Mouse (Mus musculus) midbrain, embryonic 15.5 days (tissue): ENCODE results near the gene Dnah3. TPM values are rescaled to one million over a fixed set of nuclear protein-coding genes. Genes with fewer than 3 reads are reported as not detected.

Source experiments
- ATAC-seq: fragments of 200-750 bp; cut with Nextera tagmentation; replicated peaks from 2 replicates; pipeline ENCODE4 v1.8.0; 2017; ENCODE audit warnings: moderate TSS enrichment
- H3K27ac ChIP-seq: fragments of 300-500 bp; sonication (generic); 2 replicates; pipeline ENCODE4 v1.5.1; 2015; ENCODE audit warnings: mild to moderate bottlenecking, inconsistent platforms
- H3K27me3 ChIP-seq: fragments of 300-500 bp; sonication (generic); replicated peaks from 2 replicates; pipeline ENCODE4 v1.6.1; 2015; ENCODE audit warnings: inconsistent platforms
- H3K36me3 ChIP-seq: fragments of 300-500 bp; sonication (generic); replicated peaks from 2 replicates; pipeline ENCODE4 v1.6.1; 2015; ENCODE audit warnings: inconsistent platforms
- H3K4me1 ChIP-seq: fragments of 300-500 bp; sonication (generic); 2 replicates; pipeline ENCODE4 v1.6.1; 2015; ENCODE audit warnings: inconsistent platforms
- H3K4me2 ChIP-seq: fragments of 300-500 bp; sonication (generic); 2 replicates; pipeline ENCODE4 v1.6.1; 2015; ENCODE audit warnings: inconsistent platforms, mild to moderate bottlenecking, moderate library complexity
- H3K4me3 ChIP-seq: fragments of 300-500 bp; sonication (generic); 2 replicates; pipeline ENCODE4 v1.5.1; 2015; ENCODE audit warnings: mild to moderate bottlenecking, inconsistent platforms
- H3K9ac ChIP-seq: fragments of 300-500 bp; sonication (generic); 2 replicates; pipeline ENCODE4 v1.6.1; 2015; ENCODE audit warnings: mild to moderate bottlenecking, inconsistent platforms
- H3K9me3 ChIP-seq: fragments of 300-500 bp; sonication (generic); 2 replicates; pipeline ENCODE4 v1.6.1; 2016; ENCODE audit warnings: inconsistent platforms
- WGBS: fragments of 180-500 bp; shearing (Covaris S2); methylation state at CpG from one replicate; pipeline ENCODE4 v1.1.7; 2015; ENCODE audit warnings: mixed read lengths; 5-methylcytosine and 5-hydroxymethylcytosine counted together
- polyA plus RNA-seq: library from polyadenylated mRNA; unstranded; fragments of >200 nt; fragmentation: Nextera tagmentation; extraction: Ambion mirVana; gene quantifications from 2 replicates; pipeline ENCODE4 v1.2.1, GENCODE M21; 2015

The Dnah3 gene
- polyA plus RNA-seq, 1 experiment from 2014 or later = 0.21 TPM

GRCm38 (mm10) chr7:120102164-120102972 lies 7.3 kb upstream of the Dnah3 start, which contains the start of gene Tmem159:
Gene Tmem159, plus strand, starts transcription at chr7:120102353.
- Histone ChIP-seq H3K4me2 (peak within 1 kb of the TSS; percentile 91), H3K36me3 (no peaks in the 10 kb centered on the region), H3K27ac (no peak within 1 kb of the TSS), H3K4me3 (peak within 1 kb of the TSS; percentile 58), H3K27me3 (peaks cover 20% of the 10 kb centered on the region), H3K9ac (peak within 1 kb of the TSS; percentile 46), H3K4me1 (peaks cover 18% of the 10 kb centered on the region), H3K9me3 (no peaks in the 10 kb centered on the region)
- peak; percentile 84 for ATAC-seq
- under 1% methylated on average over 42 of the region's 42 CpGs for WGBS

- WGBS = 26% methylated on average over 9 of the region's 9 CpGs
Observed at GRCm38 (mm10) chr7:120098403-120098802, 3.3 kb upstream of the Dnah3 start.

GRCm38 (mm10) chr7:120097845-120098244 lies 2.8 kb upstream of the Dnah3 start:
- Histone ChIP-seq H3K27me3 (peaks cover 13% of the 10 kb centered on the region), H3K9me3 (no peaks in the 10 kb centered on the region), H3K36me3 (no peaks in the 10 kb centered on the region), H3K4me1 (peaks cover 10% of the 10 kb centered on the region), H3K27ac (no peak overlapping the region), H3K9ac (no peak overlapping the region), H3K4me2 (no peak overlapping the region), H3K4me3 (no peak overlapping the region)
- ATAC-seq = no peak
- 8% methylated on average over 7 of the region's 7 CpGs for WGBS

More at GRCm38 (mm10) chr7:120098403-120098802, 3.3 kb upstream of the Dnah3 start:
- Histone ChIP-seq H3K4me1 (peaks cover 16% of the 10 kb centered on the region), H3K27ac (no peak overlapping the region), H3K9me3 (no peaks in the 10 kb centered on the region), H3K9ac (no peak overlapping the region), H3K27me3 (peaks cover 18% of the 10 kb centered on the region), H3K36me3 (no peaks in the 10 kb centered on the region), H3K4me2 (no peak overlapping the region), H3K4me3 (no peak overlapping the region)
- no peak for ATAC-seq

- no peaks in the 10 kb centered on the region for H3K4me1 ChIP-seq
- H3K27ac ChIP-seq = no peak overlapping the region
- no peaks in the 10 kb centered on the region for H3K9me3 ChIP-seq
- ATAC-seq = no peak
- H3K9ac ChIP-seq = no peak overlapping the region
- no peaks in the 10 kb centered on the region for H3K36me3 ChIP-seq
- no peaks in the 10 kb centered on the region for H3K27me3 ChIP-seq
- 91% methylated on average over 3 of the region's 3 CpGs for WGBS
- no peak overlapping the region for H3K4me3 ChIP-seq
- no peak overlapping the region for H3K4me2 ChIP-seq
Observed at GRCm38 (mm10) chr7:120094216-120094615, 864 bp downstream of the Dnah3 start.

- Histone ChIP-seq H3K4me2 (no peak overlapping the region), H3K36me3 (no peaks in the 10 kb centered on the region), H3K9me3 (no peaks in the 10 kb centered on the region), H3K27ac (no peak overlapping the region), H3K4me1 (no peaks in the 10 kb centered on the region), H3K27me3 (no peaks in the 10 kb centered on the region), H3K9ac (no peak overlapping the region), H3K4me3 (no peak overlapping the region)
- 8% methylated on average over 5 of the region's 5 CpGs for WGBS
- ATAC-seq = no peak
Observed at GRCm38 (mm10) chr7:120093033-120093432, 2.0 kb downstream of the Dnah3 start.

- Histone ChIP-seq H3K9ac (no peak overlapping the region), H3K27me3 (no peaks in the 10 kb centered on the region), H3K4me2 (no peak overlapping the region), H3K4me1 (no peaks in the 10 kb centered on the region), H3K36me3 (no peaks in the 10 kb centered on the region), H3K9me3 (no peaks in the 10 kb centered on the region), H3K4me3 (no peak overlapping the region), H3K27ac (no peak overlapping the region)
- WGBS = 79% methylated on average over 3 of the region's 3 CpGs
- no peak for ATAC-seq
Observed at GRCm38 (mm10) chr7:120080177-120080576, 14.9 kb downstream of the Dnah3 start.

GRCm38 (mm10) chr7:120069164-120069563 lies 25.9 kb downstream of the Dnah3 start:
- no peaks in the 10 kb centered on the region for H3K27me3 ChIP-seq
- no peak overlapping the region for H3K4me2 ChIP-seq
- no peaks in the 10 kb centered on the region for H3K4me1 ChIP-seq
- 19% methylated on average over 3 of the region's 3 CpGs for WGBS
- no peak for ATAC-seq
- H3K4me3 ChIP-seq = no peak overlapping the region
- no peaks in the 10 kb centered on the region for H3K36me3 ChIP-seq
- no peak overlapping the region for H3K9ac ChIP-seq
- no peak overlapping the region for H3K27ac ChIP-seq
- no peaks in the 10 kb centered on the region for H3K9me3 ChIP-seq

GRCm38 (mm10) chr7:120068114-120068513 lies 27.0 kb downstream of the Dnah3 start:
- Histone ChIP-seq H3K9ac (no peak overlapping the region), H3K27ac (no peak overlapping the region), H3K4me2 (no peak overlapping the region), H3K36me3 (no peaks in the 10 kb centered on the region), H3K4me1 (no peaks in the 10 kb centered on the region), H3K27me3 (no peaks in the 10 kb centered on the region), H3K9me3 (no peaks in the 10 kb centered on the region), H3K4me3 (no peak overlapping the region)
- 87% methylated on average over 3 of the region's 3 CpGs for WGBS
- ATAC-seq = no peak

- H3K4me3 ChIP-seq = no peak overlapping the region
- no peaks in the 10 kb centered on the region for H3K27me3 ChIP-seq
- H3K27ac ChIP-seq = no peak overlapping the region
- no peaks in the 10 kb centered on the region for H3K9me3 ChIP-seq
- H3K4me1 ChIP-seq = no peaks in the 10 kb centered on the region
- ATAC-seq = no peak
- no peaks in the 10 kb centered on the region for H3K36me3 ChIP-seq
- no peak overlapping the region for H3K9ac ChIP-seq
- H3K4me2 ChIP-seq = no peak overlapping the region
- WGBS = 84% methylated on average over 1 of the region's 1 CpGs
Observed at GRCm38 (mm10) chr7:120064045-120064444, 31.0 kb downstream of the Dnah3 start.

- no peaks in the 10 kb centered on the region for H3K27me3 ChIP-seq
- H3K9ac ChIP-seq = no peak overlapping the region
- no peak overlapping the region for H3K4me2 ChIP-seq
- ATAC-seq = no peak
- no peaks in the 10 kb centered on the region for H3K9me3 ChIP-seq
- 80% methylated on average over 3 of the region's 3 CpGs for WGBS
- no peaks in the 10 kb centered on the region for H3K36me3 ChIP-seq
- no peaks in the 10 kb centered on the region for H3K4me1 ChIP-seq
- H3K4me3 ChIP-seq = no peak overlapping the region
- no peak overlapping the region for H3K27ac ChIP-seq
Observed at GRCm38 (mm10) chr7:120055479-120055878, 39.6 kb downstream of the Dnah3 start.

- Histone ChIP-seq H3K4me1 (no peaks in the 10 kb centered on the region), H3K4me3 (no peak overlapping the region), H3K4me2 (no peak overlapping the region), H3K9ac (no peak overlapping the region), H3K27ac (no peak overlapping the region), H3K27me3 (no peaks in the 10 kb centered on the region), H3K36me3 (no peaks in the 10 kb centered on the region), H3K9me3 (no peaks in the 10 kb centered on the region)
- ATAC-seq = no peak
- WGBS = 49% methylated on average over 2 of the region's 2 CpGs
Observed at GRCm38 (mm10) chr7:120054016-120054415, 41.1 kb downstream of the Dnah3 start.

GRCm38 (mm10) chr7:120050447-120050846 lies 44.6 kb downstream of the Dnah3 start:
- Histone ChIP-seq H3K9me3 (no peaks in the 10 kb centered on the region), H3K4me3 (no peak overlapping the region), H3K36me3 (no peaks in the 10 kb centered on the region), H3K9ac (no peak overlapping the region), H3K27me3 (no peaks in the 10 kb centered on the region), H3K4me1 (no peaks in the 10 kb centered on the region), H3K27ac (no peak overlapping the region), H3K4me2 (no peak overlapping the region)
- ATAC-seq = no peak

- H3K4me2 ChIP-seq = no peak overlapping the region
- no peak for ATAC-seq
- no peak overlapping the region for H3K27ac ChIP-seq
- no peaks in the 10 kb centered on the region for H3K9me3 ChIP-seq
- no peak overlapping the region for H3K4me3 ChIP-seq
- H3K36me3 ChIP-seq = no peaks in the 10 kb centered on the region
- no peaks in the 10 kb centered on the region for H3K4me1 ChIP-seq
- WGBS = 84% methylated on average over 3 of the region's 3 CpGs
- no peaks in the 10 kb centered on the region for H3K27me3 ChIP-seq
- no peak overlapping the region for H3K9ac ChIP-seq
Observed at GRCm38 (mm10) chr7:120043990-120044389, 51.1 kb downstream of the Dnah3 start.
